Mouse (Mus musculus): ENCODE results near the gene Car6. TPM values are rescaled to one million over a fixed set of nuclear protein-coding genes. Genes with fewer than 3 reads are reported as not detected.

Car6 gene
- total RNA-seq, 2 experiments from 2014 or later: not detected

DNA sequence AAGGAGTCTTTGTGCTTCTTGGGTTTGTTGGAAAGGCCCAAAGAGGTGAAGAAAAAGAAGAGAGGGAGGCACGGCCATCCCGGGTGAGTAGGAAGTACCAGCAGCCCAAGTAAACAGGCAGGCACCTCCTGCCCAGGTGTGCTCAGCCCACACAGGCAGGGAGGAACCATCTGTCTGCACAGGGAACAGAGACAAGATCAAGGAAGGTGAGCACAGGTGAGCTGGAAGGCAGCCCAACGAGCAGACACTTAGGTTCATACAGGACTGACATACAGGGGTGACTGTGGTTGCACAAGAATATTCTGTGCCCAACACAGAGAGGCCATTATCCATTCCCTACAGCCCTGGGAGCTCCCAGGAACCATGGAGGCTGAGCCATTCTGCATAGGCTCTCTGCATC, 3.7 kb upstream of the Car6 start:
- no peak for DNase-seq (ENCODE audit: low spot score in 2 of 2)
- intact Hi-C loops (cut with DNase I): no loop called here

DNA sequence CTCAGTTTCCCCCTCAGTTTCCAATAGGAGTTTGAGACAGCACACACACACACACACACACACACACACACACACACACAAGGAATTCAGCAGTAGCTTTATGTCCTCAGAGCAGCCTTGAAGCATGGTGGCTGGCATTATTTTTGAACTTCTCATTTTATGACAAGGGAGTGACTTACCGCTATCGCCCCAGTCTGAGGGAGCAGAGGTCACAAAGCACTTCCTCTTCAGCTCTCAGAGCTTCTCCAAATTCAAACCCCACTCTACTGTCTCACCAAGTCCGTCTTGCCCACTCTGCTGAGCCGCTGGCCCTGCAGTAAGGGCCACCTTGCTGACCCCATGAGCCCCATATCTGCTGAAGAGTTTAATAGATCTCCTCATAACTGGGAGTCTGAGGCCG, 1.6 kb upstream of the Car6 start:
- intact Hi-C loops (cut with DNase I): no loop called here
- DNase-seq (ENCODE audit: low spot score in 2 of 2): no peak

DNA sequence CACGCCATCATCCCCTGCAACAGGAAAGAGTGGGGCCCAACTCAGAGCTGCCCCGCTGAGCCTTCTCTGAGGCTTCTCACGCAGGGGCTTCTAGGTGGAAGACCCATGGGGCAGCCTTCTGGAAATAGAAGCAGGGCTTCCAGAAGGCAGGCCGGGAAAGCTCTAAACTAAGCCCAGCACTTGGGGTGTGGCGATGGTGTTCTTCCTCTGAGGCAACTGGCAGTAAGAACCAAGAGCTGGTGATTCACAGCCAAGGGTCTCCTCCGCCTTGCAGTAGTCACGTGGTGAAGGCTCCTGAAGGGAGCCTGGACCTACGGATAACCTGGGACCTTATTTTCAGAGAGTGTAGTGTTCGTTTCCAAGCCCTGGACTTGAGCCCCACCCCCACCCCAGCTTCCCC, 2.9 kb downstream of the Car6 start:
- DNase-seq (ENCODE audit: low spot score in 2 of 2): no peak
- intact Hi-C loops (cut with DNase I): no loop called here

DNA sequence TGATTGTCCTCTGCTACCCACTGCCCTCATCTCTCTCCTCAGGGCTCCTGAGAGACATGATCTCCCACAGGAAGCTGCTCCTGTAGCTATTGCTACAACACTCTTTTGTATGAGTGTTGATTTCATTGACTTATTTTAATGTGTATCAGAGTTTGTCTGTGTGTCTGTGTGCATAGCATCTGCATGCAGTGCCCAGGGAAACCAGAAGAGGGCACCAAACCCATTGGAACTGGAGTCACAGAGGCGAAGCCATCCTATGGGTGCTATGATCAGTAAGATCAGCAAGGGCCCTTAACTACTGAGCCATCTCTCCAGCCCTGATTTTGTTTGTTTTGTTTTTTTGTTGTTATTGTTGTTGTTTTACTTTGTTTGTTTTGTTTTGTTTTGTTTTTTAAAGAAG, 7.2 kb downstream of the Car6 start:
- intact Hi-C loops (cut with DNase I): no loop called here
- no peak for DNase-seq (ENCODE audit: low spot score in 2 of 2)

DNA sequence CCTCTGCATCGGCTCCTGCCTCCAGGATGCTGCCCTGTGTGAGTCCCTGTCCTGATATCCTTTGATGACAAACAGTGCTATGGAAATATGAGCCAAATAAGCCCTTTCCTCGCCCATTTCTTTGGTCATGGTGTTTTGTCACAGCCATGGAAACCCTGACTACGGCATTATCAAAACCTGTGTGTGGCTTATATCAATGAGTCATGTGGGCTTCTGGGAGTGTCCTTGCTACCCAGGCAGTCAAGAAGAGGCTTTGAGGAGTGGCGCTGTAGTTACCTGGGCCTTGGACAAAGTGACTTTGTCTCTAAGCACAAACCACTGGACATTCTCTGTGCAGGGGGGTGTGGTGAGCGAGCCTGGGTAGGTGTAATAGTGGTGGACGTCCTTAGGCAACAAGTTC, 8.9 kb downstream of the Car6 start:
- intact Hi-C loops (cut with DNase I): no loop called here

DNA sequence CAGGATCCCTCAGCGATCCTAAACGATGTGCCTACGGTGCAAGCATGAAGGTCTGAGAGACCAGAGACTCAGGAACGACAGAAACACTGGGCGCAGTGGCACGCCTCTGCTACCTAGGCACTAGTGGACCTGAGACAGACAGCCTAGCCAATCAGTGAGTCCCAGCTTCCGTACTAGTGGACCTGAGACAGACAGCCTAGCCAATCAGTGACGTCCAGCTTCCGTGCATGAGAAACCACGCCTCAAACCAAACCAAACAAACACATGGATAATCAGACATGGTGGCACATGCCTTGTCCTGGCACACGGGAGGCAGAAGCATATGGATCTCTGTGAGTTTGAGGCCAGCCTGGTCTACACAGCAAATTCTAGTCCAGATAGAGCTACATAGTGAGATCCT, 12.9 kb downstream of the Car6 start:
- intact Hi-C loops (cut with DNase I): no loop called here
- no peak for DNase-seq (ENCODE audit: low spot score in 2 of 2)

More for the DNA sequence above, 8.9 kb downstream of the Car6 start:
- DNase-seq (ENCODE audit: low spot score in 2 of 2): no peak

DNA sequence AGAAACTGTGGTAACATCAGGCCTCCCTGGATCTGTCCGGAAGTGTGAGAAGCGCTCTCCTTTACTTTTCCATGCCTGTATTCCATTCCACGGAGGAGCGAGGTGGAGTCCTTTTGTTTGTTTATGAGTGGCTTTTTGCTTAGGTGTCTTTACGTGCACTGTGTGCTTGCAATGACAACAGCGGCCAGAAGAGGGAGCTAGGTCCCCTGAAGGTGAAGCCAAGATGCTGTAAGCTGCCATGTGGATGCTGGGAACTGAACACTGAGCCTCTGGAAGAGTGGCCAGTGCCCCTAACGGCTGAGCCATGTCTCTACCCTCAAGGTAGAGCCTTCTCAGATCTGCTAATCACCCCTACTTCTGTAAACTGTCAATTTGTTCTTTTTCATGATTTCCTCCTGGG, 19.8 kb downstream of the Car6 start:
- no peak for DNase-seq (ENCODE audit: low spot score in 2 of 2)
- intact Hi-C loops (cut with DNase I): no loop called here

DNA sequence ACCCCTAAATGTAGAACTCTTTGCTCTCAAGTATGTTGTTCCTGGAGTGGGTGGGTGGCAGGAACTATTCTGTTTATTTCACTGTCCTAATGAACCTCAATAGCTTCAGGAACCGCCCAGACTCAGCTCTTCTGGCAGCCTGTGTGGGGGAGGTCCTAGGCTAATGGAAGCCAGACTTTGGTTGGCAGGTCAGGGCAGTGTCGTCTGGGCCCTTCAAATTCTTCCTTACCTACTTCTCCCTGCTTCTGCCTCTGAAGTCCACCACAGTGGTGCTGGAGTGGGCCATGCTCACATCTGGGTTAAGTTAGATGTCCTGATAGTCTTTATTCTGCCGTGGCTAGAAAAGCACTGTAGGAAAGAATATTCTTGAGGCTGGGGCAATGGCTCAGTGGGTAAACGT, 23.0 kb downstream of the Car6 start:
- DNase-seq (ENCODE audit: low spot score in 2 of 2): no peak
- intact Hi-C loops (cut with DNase I): no loop called here

DNA sequence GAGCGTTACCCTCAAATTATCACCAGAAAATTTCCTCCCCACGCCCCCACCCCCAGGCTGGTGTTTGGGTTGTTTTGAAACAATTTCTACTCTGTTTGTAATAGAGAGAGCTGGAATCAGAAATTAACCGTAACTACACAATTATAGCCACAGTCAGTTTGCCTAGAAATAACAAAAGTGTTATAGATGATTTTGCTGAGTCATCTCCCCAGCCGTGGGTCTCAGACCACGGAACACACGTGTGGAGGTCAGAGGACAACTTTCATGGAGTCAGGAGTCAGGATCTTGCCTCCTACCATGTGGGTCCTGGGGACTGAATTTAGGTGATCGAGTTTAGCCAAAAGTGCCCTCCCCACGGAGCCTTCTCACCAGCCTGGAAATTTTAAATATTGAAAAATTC, 24.0 kb downstream of the Car6 start:
- DNase-seq (ENCODE audit: low spot score in 2 of 2): no peak
- intact Hi-C loops (cut with DNase I): loop anchor here (2.0 kb wide), 2 partner anchors 42 to 72 kb away; no protein-coding TSS in a partner anchor

DNA sequence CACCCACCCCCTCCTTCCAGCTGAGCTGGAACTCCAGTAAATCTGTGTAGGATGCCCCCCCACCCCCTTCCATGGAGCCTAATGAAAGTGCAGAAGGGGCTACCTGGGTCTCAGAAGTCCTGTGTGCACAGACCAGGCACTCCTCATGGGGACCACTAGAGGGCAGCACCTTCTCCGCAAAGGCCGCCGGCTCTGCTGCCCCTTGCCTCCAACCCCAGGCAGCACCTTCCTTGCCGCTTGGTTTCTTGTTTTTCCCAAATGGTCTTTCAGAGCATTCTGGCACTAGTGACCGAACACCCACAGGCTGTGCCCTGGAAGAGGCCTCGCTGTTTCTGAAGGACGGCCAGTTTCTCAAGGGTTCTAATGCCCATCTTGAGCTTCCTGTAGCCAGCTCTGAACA, 24.6 kb downstream of the Car6 start:
- peak in 1 of 2 experiments; percentile 16 for DNase-seq (ENCODE audit: low spot score in 2 of 2)
- intact Hi-C loops (cut with DNase I): loop anchor here (2.0 kb wide), 2 partner anchors 42 to 72 kb away; no protein-coding TSS in a partner anchor

DNA sequence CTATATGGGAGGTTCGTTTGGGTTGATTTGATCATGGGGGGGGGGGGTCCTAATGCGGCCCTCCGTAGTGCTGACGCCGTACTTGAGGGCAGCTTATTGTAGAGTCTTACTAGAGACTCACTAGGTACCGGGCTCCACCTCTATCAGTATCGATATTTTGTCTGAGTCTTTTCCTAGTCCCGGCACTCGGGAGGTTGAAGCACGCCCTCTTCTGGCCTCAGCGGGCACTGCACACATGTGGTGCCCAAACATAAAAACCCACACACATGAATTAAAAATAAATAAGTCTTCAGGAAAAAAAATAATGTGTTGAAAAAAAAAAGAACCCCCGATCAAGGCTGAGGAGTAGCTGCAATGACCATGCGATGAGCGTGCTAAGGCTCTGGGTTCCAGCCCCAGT, 27.1 kb downstream of the Car6 start:
- DNase-seq (ENCODE audit: low spot score in 2 of 2): no peak
- intact Hi-C loops (cut with DNase I): no loop called here

DNA sequence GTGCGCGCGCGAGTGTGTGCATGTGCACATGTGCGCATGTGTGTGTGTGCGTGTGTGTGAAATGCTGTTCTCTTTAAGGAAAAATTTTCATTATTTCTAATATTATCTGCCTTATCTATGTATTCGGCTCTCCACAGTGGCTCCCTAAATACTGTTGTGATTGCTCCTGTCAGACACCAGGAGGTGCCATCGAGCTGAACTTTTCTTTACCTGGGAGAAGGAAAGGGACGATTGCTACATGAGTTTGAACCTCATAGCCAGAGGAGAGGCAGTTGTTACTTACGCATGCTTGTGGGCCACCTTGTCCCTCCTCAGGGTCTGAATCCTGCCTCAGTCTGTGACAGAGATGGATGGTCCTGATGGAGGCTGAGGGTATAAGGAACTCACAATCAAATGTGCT, 27.9 kb downstream of the Car6 start:
- intact Hi-C loops (cut with DNase I): no loop called here

DNA sequence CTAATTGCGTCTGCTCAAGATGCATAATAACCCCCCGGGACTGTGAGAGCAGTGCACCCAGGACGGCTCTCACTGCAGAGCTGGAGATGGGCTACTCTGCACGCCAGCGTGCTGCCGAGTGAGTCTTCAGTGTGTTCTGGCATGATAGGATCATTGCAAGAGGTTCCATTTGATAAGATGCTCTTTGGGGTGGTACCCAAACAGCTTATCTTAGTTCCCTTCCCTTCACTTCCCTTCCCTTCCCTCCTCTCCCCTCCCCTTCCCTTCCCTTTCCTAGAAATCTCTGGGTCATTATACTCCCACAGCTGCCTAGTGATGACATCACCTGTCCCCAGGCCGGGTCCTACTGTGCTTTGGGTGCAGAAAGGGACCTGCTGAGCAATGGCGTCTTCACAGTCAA, 29.0 kb downstream of the Car6 start:
- no peak for DNase-seq (ENCODE audit: low spot score in 2 of 2)
- intact Hi-C loops (cut with DNase I): no loop called here

More for the DNA sequence above, 27.9 kb downstream of the Car6 start:
- DNase-seq (ENCODE audit: low spot score in 2 of 2): peak; percentile 14 to 30

DNA sequence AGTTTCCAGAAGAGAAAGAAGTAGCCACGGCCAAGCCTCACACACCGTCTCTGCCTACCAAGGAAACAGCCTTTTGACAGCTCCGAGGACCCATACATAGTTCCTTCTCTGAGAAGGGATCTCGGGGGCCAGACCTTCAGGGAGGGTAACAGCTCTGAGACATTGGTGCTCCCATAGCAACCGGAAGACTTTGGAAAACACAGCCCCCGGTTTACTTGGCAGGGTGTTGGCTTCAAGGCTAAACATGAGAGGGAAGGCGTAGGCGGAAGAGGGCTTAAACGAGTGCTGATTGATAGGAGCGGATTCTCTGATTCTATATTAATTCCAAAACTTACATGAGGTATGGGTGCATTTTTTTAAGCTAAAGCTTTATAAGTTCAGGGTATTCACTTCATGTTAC, 32.7 kb downstream of the Car6 start:
- DNase-seq (ENCODE audit: low spot score in 2 of 2): no peak
- intact Hi-C loops (cut with DNase I): no loop called here

DNA sequence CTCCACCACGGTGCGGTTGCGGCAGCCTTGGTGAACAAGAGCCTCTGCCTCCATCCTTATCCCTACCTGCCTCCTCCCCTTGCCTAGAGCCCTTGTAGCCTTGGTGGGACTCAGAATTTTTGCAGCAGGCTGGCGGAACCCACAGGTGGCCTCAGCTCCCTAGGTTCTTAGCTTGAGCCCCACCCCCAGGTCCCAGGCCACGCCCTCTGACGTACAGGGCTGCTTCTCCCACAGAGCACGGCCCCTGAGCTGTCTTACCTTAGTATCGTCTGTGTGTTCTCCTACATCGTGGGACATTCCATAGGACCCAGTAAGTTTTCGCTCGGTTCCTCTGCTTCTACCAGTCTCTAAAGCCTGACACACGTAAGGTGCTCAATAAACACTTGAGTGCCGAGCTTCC, 36.3 kb downstream of the Car6 start:
- DNase-seq (ENCODE audit: low spot score in 2 of 2): no peak
- intact Hi-C loops (cut with DNase I): no loop called here

DNA sequence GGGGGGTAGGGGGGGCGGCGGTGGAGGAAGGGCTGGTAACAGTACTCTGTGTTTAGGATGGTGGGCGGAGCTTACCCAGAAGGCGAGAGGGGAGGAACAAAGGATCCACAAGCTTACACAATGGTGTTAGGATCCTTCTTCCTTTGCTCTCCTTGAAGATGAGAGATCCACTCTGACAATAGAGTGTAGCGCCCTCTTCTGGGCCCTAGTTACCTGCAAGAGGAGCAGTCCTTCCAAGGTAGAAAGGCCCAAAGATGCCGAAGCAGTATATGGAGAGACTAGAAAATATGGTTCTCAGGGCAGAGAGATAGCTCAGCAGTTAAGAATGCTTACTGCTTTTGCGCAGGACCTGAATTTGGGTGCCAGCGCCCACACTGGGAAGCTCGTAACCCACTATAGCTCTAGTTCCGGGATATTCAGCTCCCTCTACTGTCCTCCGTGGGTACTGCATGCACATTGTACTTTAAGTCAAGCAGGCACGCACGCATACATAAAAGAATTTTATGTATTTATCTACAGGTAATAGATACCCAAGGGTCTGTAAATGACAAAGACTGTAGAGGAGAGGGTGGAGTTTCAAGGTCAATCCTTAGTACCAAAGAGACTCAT, 38.5 kb downstream of the Car6 start:
- intact Hi-C loops (cut with DNase I): no loop called here
- no peak for DNase-seq (ENCODE audit: low spot score in 2 of 2)

DNA sequence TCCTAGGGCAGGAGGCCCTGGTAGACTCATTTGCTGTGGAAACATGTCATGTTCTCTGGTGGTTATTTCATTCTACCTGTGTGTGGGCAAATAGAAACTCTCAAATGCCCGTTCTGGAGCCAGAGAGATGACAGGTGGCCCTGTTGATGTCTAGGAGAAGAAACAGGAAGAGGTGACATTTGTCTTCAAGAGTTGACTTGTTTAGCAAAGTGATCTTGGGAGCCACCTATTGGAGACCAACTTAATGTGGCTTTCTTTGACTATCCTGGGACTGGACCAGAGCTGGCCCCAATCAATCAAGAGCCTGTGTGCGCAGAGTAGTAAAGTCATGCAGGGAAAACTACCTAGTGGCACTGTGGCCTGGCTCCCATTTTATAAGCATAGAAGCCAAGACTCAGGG, 41.7 kb downstream of the Car6 start:
- DNase-seq (ENCODE audit: low spot score in 2 of 2): no peak
- intact Hi-C loops (cut with DNase I): no loop called here

DNA sequence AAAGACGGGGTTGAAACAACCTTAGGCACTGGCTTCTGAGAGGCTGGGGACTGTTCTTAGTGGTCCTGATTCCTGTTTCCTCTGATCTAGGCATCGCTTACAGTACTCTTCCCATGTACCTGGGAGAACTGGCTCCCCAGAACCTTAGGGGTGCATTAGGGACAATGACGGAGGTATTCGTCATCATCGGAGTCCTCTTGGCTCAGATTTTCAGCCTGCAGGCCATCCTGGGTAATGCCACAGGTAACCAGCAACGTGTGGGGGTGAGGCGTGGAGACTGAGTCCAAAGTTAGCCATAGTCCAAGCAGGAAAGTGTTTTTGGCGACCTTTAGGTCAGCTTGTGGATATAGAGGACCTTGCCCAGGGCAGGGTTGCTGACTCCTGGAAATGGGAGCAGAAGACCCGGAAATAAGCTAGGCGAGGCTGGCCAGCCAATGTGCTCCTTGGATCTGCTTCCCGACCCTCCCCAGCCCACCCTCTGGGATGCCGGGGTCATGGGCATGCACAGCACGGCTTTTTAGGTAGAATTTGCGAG, 43.7 kb downstream of the Car6 start:
- DNase-seq (ENCODE audit: low spot score in 2 of 2): no peak
- intact Hi-C loops (cut with DNase I): no loop called here

DNA sequence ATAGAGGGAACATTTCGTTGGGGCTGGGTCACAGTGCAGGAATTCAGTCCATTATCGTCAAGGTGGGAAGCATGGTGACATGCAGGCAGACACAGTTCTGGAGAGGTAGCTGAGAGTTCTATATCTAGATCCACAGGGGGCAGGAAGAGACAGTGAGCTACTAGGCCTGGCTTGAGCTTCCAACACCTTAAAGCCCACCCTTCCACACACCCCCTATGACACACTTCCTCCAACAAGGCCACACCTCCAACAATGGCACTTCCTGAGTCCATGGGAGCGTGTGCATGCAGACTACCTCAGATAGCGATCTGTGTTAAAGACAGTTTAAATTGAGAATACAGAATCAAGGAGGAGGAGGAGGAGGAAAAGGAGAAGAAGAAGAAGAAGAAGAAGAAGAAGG, 45.4 kb downstream of the Car6 start:
- DNase-seq (ENCODE audit: low spot score in 2 of 2): no peak

DNA sequence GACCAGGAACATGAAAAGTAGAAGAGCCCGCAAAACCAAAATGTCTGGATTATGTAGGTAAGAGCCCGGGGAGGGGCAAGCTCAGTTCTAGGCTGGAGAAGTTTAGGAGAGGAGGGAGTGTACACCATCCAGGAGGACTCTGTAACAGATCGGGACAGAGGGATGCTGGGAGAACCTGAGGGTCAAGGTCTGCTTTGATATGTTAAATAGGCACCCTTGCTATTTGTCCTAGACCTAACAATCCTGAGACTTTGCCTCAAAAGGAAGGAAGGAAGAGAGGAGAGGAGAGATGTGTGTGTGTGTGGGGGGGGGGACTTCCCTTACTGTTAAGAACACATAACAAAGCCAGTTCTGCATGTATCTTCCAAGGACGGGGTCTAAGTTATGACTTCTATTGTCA, 45.8 kb downstream of the Car6 start:
- intact Hi-C loops (cut with DNase I): no loop called here
- DNase-seq (ENCODE audit: low spot score in 2 of 2): no peak

More for the DNA sequence above, 45.4 kb downstream of the Car6 start:
- intact Hi-C loops (cut with DNase I): no loop called here

DNA sequence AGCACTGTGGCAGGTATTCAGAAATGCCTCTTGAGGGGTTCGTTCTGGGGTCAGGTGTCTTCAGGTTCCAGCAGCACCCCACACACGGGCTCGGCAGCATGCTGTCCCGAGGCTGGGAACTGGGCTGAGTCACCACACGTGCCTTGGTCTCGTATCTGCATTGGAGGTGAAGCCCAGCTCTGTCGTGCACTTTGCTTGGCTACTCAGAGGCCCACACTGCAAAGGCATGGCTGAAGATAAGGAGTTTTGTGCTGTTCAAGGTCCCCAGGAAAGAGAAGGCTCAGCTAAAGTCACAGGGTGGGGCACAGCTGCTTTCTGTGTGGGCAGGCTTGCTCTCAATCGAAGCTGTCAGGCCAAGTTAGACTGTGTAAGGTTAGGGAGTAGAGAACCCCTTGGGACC, 48.6 kb downstream of the Car6 start:
- DNase-seq (ENCODE audit: low spot score in 2 of 2): no peak
- intact Hi-C loops (cut with DNase I): no loop called here

DNA sequence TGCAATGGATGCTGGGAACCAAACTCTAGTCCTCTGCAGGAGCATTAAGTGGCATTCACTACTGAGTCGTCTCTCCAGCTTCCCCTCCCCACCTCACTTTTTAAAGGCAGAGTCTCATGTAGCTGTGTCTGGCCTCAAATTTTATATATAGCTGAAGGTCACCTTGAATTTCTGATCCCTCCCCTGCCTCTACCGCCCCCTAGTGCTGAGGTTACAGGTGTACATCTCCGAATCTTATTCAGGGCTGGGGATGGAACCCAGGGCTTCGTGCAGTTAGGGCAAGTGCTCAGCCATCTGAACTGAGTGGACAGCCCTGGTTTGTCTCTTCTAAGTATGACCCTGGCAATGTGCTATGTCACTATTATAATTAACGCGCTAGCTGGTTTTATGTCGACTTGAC, 50.1 kb downstream of the Car6 start:
- intact Hi-C loops (cut with DNase I): no loop called here
- DNase-seq (ENCODE audit: low spot score in 2 of 2): no peak

All from left cerebral cortex, postnatal 36 days (tissue).